Mouse (Mus musculus) lung, postnatal 0 days (tissue): ENCODE measurements at regions not wholly inside any gene's neighbourhood (a gene's known extent, or its start where the extent isn't known, plus 50 kb on each side); places are given as distances from the start of the nearest gene placed in this dataset.

ENCODE experiments used
- CTCF ChIP-seq: IDR thresholded peaks from 2 replicates; pipeline ENCODE4 v1.5.1; 2016; ENCODE audit warnings: antibody characterized with exemption, mild to moderate bottlenecking
- EP300 ChIP-seq: IDR thresholded peaks from 2 replicates; pipeline ENCODE4 v1.6.1; 2016; ENCODE audit warnings: antibody characterized with exemption, mild to moderate bottlenecking, control low read depth

DNA sequence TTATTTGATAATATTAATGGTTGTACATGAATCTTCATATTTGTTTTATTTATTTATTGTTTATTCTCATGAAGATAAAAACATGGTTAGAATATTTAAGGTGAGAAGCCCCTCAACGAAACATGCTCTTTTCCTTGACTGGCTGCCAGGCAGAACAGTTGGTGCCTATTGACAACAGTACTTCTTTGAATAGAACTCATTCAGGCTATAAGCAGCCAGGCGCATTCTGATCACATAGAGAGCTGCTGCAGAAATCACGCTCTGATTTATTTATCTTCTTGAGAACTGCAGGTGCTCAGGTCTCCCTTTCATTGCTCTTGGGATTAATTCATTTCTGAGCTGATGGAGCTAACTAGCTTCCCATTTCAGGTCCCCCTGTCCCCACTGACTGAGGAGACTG is 688.9 kb upstream of the Gm38303 start:
- TF ChIP-seq CTCF (no peak), EP300 (no peak)
